Mouse (Mus musculus) heart, adult 9 months (tissue): ENCODE measurements around the gene Tecpr1.

ENCODE experiments used
- DNase-seq, 2 experiments: peaks; one replicate each; pipeline ENCODE4 v3.0.0; 2022; ENCODE audit warnings: low spot score in 2 of 2

Gene Tecpr1

GRCm38 (mm10) chr5:144214453-144214852 lies 9.0 kb downstream of the Tecpr1 start:
- peak in 1 of 2 experiments; percentile 13 for DNase-seq

- peak; percentile 29 to 38 for DNase-seq
These were observed 15.9 kb downstream of the Tecpr1 start for GRCm38 (mm10) chr5:144207478-144207877.

DNA sequence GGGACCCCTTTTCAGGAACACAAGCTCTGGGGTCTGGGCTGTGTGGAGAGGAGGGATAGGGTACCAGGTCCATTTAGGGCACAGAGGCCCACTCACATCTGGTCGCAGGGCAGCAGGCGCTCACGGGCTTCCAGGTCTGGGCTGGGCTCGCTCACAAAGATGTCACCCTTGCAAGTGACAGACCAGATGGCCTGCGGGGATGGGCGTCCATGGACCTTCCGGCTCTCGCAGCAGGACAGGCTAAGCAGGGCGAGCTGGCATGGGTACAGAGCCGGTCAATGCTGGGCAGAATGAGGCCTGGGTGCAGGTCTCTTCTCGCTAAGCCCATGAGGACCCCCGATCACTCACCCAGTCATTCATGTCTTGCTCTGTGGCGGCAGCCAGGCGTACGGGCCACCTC lies 17.3 kb downstream of the Tecpr1 start:
- DNase-seq: no peak

DNA sequence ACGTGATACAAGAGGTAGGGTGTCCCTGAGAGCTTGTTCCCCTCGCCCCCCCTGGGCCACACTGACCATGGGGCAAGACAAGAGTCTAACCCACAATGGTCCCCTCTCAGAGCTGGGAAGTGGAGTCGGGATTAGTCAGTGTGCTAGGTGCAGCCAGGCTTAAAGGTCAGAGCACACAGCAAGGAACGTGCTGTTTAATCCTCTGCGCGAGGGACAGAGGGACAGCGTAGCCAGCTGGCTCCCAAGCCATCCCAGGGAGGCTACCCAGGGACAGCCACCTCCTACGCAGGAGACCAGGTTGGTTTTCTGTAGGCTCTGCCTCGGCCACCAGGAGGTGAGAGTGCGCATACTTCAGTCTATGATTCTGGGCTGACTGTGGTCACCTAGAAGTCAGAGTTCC lies 18.5 kb downstream of the Tecpr1 start:
- no peak for DNase-seq

GRCm38 (mm10) chr5:144204303-144204702 lies 19.1 kb downstream of the Tecpr1 start:
- DNase-seq: no peak

GRCm38 (mm10) chr5:144203398-144203959 lies 19.9 kb downstream of the Tecpr1 start:
- no peak for DNase-seq

DNA sequence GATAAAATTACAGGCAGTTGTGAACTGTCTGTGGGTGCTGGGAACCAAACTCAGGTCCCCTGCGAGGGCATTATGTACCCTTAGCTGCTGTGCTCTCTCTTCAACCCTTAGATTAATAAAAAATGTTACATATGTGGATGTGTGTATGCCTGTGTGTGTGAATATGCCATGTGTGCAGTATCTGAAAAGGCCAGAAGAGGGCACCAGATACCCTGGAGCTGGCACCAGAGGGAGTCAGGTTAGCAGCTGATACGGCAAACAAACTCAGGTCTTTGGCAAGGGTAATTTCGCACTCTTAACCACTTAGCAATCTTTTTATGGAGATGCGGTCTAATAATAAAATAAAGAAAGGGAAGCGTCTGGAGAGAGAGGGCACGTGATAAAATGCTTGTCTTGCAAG lies 21.0 kb downstream of the Tecpr1 start:
- no peak for DNase-seq

- DNase-seq: no peak
These were observed 22.8 kb downstream of the Tecpr1 start for GRCm38 (mm10) chr5:144200616-144201015.

DNA sequence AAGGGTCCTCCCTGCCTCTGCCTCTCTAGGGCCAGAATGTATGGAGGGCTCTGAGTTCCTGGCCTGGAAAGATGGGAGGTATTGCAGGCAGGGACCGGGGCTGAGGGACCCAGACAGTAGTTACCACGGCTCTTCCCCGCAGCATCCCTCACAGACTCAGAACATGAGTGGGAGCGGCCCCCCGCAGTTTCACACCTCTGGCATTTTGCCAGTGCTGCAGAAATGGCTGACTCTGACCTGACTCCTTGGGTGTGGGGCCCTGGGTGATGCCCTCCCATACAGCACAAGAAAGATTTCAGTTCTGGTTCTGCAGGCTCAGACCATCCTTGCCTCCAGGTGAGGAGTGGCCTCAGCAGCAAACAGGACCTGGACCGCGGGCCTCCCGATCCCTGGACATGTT lies 27.8 kb downstream of the Tecpr1 start:
- DNase-seq: no peak

DNA sequence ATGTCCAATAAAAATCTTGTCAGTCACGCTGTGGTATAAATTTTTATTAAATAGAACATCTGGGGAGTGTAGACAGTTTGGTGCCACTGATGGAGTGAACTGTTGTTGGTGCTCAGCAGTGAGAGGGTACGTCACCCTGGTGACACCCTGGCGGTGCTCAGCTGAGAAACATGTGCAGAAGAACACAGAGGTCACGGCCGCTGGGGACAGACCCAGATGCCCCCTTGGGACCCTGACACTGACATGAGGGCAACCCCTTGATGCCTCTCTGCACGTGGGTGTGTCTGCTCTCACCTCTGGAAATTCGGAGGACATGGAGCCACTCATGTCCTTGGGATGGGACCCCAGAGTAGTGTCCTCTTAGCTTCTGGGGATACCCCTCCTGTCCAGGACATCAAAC lies 29.0 kb downstream of the Tecpr1 start:
- DNase-seq: no peak

- DNase-seq: no peak
These were observed 30.7 kb downstream of the Tecpr1 start for GRCm38 (mm10) chr5:144192673-144193072.

DNA sequence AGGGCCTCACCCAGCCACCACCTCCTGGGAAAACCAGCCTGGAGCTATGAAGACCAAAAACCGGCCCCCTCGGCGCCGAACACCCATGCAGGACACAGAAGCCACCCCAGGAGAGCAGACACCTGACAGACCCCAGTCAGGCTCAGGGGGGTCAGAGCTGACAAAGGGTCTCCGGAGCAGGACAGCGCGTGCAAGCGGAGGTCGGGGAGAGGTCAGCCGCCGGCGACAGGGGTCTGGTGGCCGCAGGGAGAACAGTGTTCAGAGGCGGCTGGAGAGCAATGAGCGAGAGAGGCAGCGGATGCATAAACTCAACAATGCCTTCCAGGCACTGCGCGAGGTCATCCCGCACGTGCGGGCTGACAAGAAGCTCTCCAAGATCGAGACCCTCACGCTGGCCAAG lies 32.4 kb downstream of the Tecpr1 start:
- DNase-seq: no peak

DNA sequence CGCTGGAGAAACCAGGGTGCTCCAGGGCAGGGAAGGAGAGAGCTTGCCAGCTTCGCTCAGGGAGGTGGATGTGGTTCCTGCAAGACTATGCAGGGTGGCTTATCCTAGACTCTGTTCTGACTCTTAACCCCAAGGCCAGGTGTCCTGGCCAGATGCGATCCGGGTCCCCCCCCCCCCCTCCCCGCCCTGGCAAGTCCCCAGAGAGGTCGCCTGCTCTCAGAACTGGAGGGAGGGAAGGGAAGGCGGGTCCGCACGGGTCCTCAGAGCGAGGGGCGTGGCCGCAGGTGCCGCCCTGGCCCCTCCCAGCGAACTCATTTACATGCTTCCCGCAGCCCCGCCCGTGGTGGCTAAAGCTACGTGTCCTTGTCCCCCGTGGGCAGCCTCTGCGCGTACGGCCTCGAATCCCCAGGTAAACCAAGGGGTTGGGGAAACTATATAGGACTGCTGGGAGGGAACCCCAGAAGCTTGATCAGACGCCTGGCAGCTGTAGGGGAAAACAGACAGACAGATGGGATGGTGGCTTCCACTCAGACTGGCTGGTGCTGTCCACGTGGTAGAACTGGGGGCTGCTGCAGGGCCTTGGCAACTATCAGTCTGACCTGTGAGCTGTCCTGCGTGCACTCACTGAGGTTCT lies 33.3 kb downstream of the Tecpr1 start, which contains the start of gene Bhlha15:
Bhlha15 (plus strand) TSS at position 337 of the 634 bp plus-strand sequence.
- DNase-seq: no peak

GRCm38 (mm10) chr5:144189327-144189726 lies 34.1 kb downstream of the Tecpr1 start:
- DNase-seq: no peak

DNA sequence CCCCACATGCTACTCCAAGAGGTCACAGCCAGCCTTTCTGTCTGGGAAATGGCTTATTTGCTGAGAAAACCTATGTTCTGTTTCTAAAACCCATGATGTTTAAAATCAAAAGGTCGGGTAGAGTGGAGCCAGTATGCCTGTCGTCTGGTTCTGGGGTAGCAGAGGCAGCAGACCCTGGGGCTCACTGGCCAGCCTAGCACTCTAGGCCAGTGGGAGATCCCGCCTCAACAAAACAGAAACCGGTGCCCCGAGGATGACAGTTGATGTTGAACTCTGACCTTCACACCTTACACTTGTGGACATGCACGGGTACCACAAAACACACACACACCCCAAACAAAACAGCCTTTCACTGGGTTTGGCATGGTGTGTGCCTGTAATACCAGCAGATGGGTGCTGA lies 35.0 kb downstream of the Tecpr1 start:
- no peak for DNase-seq

GRCm38 (mm10) chr5:144184350-144185045 lies 38.9 kb downstream of the Tecpr1 start:
- no peak for DNase-seq

DNA sequence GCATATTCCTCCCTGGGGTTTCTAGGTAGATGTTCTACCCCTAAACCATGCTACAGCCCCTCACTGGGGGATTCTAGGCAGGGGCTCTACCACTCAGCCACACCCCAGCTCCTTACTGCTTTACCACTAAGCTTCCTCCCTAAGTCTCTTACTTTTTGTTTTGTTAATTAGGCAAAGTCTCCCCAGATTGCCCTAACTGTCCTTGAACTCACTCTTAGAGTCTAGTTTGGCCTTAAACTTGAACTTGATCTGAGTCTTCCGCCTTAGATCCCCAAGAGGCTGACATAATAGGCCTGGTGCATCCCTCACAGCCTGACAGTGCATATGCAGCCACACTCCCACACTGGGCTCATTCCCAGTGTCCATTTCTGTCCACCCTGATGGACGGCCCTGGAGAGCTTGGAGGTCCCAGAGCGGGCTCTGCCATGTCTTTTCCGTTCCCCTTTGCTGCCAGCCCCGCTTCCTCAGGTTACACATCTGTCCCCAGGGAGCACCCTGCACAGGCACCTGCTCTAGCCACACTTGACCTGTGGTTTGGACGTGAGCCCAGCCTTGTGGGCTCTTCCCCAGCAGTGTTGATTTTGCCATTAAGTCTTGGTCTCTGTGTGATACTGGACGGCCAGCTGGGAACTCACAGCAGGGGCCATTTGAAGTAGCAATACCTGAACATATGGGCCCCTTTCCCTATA lies 39.6 kb downstream of the Tecpr1 start:
- no peak for DNase-seq

- no peak for DNase-seq
These were observed 40.2 kb downstream of the Tecpr1 start for GRCm38 (mm10) chr5:144183248-144183559.

DNA sequence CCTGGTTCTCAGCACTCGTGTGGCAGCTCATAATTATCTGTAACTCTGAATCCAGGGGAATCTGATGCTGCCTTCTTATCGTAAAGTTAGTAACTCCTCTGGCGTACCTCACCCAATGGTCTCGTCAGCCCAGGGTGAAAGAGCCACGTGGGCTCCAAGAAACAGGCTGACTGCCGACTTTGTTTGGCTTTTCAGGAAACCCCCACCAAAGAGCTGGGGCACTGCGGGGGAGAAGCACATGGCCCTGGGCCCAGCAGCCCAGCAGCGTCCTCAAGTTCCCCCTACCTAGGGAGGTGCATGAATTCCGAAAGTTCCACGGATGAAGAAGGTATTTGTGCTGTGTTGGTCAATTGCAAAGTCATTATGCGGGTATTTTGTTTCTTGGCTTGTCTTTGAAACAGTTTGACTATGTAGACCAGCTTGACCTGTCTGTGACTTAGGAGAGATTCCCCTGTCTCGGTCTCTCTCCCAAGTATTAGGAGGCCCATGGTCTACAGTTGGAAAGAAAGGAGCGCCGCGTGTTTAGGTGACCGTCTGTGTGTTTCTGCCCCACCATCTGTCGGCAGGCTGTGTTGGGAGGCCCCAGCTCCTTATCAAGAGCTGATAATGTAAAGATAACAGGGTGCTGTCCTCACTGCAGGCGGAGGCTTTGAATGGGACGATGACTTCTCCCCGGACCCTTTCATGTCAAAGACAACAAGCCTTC lies 40.7 kb downstream of the Tecpr1 start:
- DNase-seq: no peak

DNA sequence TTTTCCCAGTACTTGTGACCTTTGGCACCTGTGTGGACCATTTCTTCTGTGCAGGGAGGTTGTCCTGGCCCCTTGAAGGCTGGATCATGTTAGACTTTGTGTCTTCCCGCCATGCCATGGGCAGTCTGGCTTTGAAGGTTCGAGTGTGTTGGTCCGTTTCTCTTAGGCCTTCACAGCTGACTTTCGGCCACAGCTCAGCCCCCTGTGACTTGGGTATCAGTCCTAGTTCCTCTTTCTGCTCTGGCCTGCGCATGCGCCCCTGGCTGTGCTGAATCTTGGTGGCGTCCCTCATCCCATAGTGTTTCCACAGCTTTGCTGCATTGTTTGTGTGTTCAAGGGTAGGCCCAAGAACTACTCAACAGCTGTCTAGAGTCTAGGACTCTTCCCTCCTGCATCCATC lies 42.2 kb downstream of the Tecpr1 start:
- DNase-seq: no peak

- no peak for DNase-seq
These were observed 45.2 kb downstream of the Tecpr1 start for GRCm38 (mm10) chr5:144178216-144178615.

DNA sequence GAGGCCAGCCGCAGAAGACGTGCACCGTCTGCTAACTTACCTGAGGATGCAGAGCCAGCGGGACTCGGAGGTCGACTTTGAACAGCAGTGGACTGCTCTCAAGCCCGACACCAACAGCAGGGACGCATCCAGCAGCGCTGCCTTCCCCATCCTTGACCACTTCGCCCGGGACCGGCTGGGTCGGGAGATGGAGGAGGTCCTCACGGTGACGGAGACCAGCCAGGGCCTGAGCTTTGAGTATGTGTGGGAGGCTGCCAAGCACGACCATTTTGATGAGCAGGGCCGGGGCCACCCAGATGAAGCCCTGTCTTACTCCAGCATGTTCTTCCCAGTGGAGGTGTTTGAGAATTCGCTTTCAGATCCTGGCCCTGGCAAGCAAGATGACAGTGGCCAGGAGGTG lies 49.8 kb downstream of the Tecpr1 start:
- no peak for DNase-seq
